Mouse (Mus musculus) thymus, adult 2 months (tissue): ENCODE results near the gene Scd2. TPM values are rescaled to one million over a fixed set of nuclear protein-coding genes. Genes with fewer than 3 reads are reported as not detected.

Source experiments
- DNase-seq: peaks from one replicate; pipeline ENCODE4 v3.0.0; 2021
- H3K27ac ChIP-seq: fragments of 200-500 bp; 2 replicates; pipeline ENCODE4 v1.5.1; 2012; ENCODE audit warnings: low read length, control low read depth; ENCODE audit not compliant: control insufficient read depth, insufficient read depth
- H3K27me3 ChIP-seq: fragments of 200-500 bp; 2 replicates; pipeline ENCODE4 v1.6.1; 2012; ENCODE audit warnings: mild to moderate bottlenecking, low read length, moderate library complexity, mixed read lengths; ENCODE audit not compliant: control insufficient read depth, insufficient read depth
- H3K36me3 ChIP-seq: fragments of 200-500 bp; 2 replicates; pipeline ENCODE4 v1.6.1; 2012; ENCODE audit warnings: mild to moderate bottlenecking, low read length, moderate library complexity; ENCODE audit not compliant: control insufficient read depth, insufficient read depth
- H3K4me1 ChIP-seq: fragments of 200-500 bp; replicated peaks from 2 replicates; pipeline ENCODE4 v1.6.1; 2012; ENCODE audit warnings: low read length; ENCODE audit not compliant: control insufficient read depth, insufficient read depth
- H3K4me3 ChIP-seq: fragments of 200-500 bp; 2 replicates; pipeline ENCODE4 v1.5.1; 2012; ENCODE audit warnings: mild to moderate bottlenecking, low read length, control low read depth, moderate library complexity; ENCODE audit not compliant: control insufficient read depth, insufficient read depth
- CTCF ChIP-seq: fragments of 200-500 bp; IDR thresholded peaks from 2 replicates; pipeline ENCODE4 v1.5.1; 2012; ENCODE audit warnings: mild to moderate bottlenecking, control low read depth, low read length, moderate library complexity, borderline replicate concordance; ENCODE audit not compliant: control insufficient read depth, poor library complexity, insufficient read depth; ENCODE audit errors: extremely low read depth
- POLR2A ChIP-seq: fragments of 200-500 bp; IDR thresholded peaks from 2 replicates; pipeline ENCODE4 v1.6.1; 2012; ENCODE audit warnings: mild to moderate bottlenecking, low read length, control low read depth, moderate library complexity; ENCODE audit not compliant: control insufficient read depth, poor library complexity, insufficient read depth; ENCODE audit errors: extremely low read depth
- WGBS: fragments of 180-500 bp; shearing (Covaris S2); methylation state at CpG from one replicate; pipeline ENCODE4 v1.1.7; 2018; 5-methylcytosine and 5-hydroxymethylcytosine counted together
- polyA plus RNA-seq: library from polyadenylated mRNA; depleted of rRNA; stranded (reverse); fragments of >200 nt; gene quantifications from 2 replicates; pipeline ENCODE4 v1.2.3, GENCODE M21; 2012

Gene Scd2
- polyA plus RNA-seq, 1 experiment = 261 TPM

GRCm38 (mm10) chr19:44265300-44265699 lies 28.2 kb upstream of the Scd2 start:
- Histone ChIP-seq H3K27me3 (no peaks in the 10 kb centered on the region), H3K36me3 (no peaks in the 10 kb centered on the region), H3K27ac (no peak overlapping the region), H3K4me1 (peaks cover 14% of the 10 kb centered on the region), H3K4me3 (no peak overlapping the region)
- no peak for TF ChIP-seq CTCF
- TF ChIP-seq POLR2A = no peak
- no peak for DNase-seq
- WGBS = 78% methylated on average over 7 of the region's 7 CpGs

- DNase-seq = no peak
- TF ChIP-seq POLR2A (no peak), CTCF (no peak)
- peaks cover 14% of the 10 kb centered on the region for H3K4me1 ChIP-seq
- H3K27ac ChIP-seq = no peak overlapping the region
- WGBS = 44% methylated on average over 5 of the region's 5 CpGs
- H3K27me3 ChIP-seq = no peaks in the 10 kb centered on the region
- H3K4me3 ChIP-seq = no peak overlapping the region
- no peaks in the 10 kb centered on the region for H3K36me3 ChIP-seq
Measured at GRCm38 (mm10) chr19:44265911-44266337, 27.6 kb upstream of the Scd2 start.

GRCm38 (mm10) chr19:44266458-44266823 lies 27.0 kb upstream of the Scd2 start:
- Histone ChIP-seq H3K27me3 (no peaks in the 10 kb centered on the region), H3K36me3 (no peaks in the 10 kb centered on the region), H3K4me3 (peak overlapping the region; percentile 77), H3K27ac (peak overlapping the region; percentile 24; the same call in 1 of the 2 replicates), H3K4me1 (peaks cover 14% of the 10 kb centered on the region)
- TF ChIP-seq POLR2A (no peak), CTCF (no peak)
- DNase-seq = peak; percentile 48
- WGBS = 13% methylated on average over 6 of the region's 6 CpGs

- under 1% methylated on average over 43 of the region's 43 CpGs for WGBS
Measured at GRCm38 (mm10) chr19:44266824-44267498, 26.5 kb upstream of the Scd2 start.

GRCm38 (mm10) chr19:44267499-44268002 lies 25.9 kb upstream of the Scd2 start:
- Histone ChIP-seq H3K27ac (peak overlapping the region; percentile 66; the same call in 1 of the 2 replicates), H3K4me3 (peak overlapping the region; percentile 77), H3K27me3 (no peaks in the 10 kb centered on the region), H3K4me1 (peaks cover 14% of the 10 kb centered on the region), H3K36me3 (no peaks in the 10 kb centered on the region)
- WGBS = 25% methylated on average over 18 of the region's 18 CpGs
- no peak for DNase-seq
- no peak for TF ChIP-seq POLR2A
- TF ChIP-seq CTCF = no peak

More at GRCm38 (mm10) chr19:44266824-44267498, 26.5 kb upstream of the Scd2 start:
- Histone ChIP-seq H3K27ac (peak overlapping the region; percentile 66; the same call in 1 of the 2 replicates), H3K4me3 (peak overlapping the region; percentile 77), H3K36me3 (no peaks in the 10 kb centered on the region), H3K27me3 (no peaks in the 10 kb centered on the region), H3K4me1 (peaks cover 14% of the 10 kb centered on the region)
- TF ChIP-seq POLR2A (peak; percentile 89), CTCF (peak; percentile 46; the same call in 1 of the 2 replicates)
- peak; percentile 83 for DNase-seq

DNA sequence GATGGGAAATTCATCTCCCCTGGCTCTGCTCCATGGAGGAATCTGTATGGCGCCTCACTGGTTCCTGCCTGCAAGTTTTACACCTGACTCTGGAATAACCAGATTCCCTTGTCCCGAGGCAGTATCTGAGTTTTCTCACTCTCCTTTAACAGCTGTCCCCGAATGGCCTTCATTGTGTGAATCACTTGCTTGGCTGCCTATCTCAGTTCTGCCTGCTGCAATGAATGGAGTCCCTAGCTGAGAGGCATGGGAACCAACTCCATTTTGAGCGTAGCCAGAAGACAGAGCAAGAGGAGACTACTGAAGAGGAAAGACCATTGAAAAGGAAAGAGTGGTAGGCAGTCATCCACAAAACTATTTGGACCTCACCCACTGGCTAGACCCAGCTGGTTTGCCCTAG lies 19.8 kb upstream of the Scd2 start:
- 94% methylated on average over 4 of the region's 4 CpGs for WGBS
- Histone ChIP-seq H3K4me1 (no peaks in the 10 kb centered on the region), H3K27ac (no peak overlapping the region), H3K27me3 (no peaks in the 10 kb centered on the region), H3K4me3 (no peak overlapping the region), H3K36me3 (no peaks in the 10 kb centered on the region)
- TF ChIP-seq POLR2A = no peak
- TF ChIP-seq CTCF = no peak
- DNase-seq = no peak
